26 mouse cellular contexts compared by ENCODE assay signal in the genomic region with DNA sequence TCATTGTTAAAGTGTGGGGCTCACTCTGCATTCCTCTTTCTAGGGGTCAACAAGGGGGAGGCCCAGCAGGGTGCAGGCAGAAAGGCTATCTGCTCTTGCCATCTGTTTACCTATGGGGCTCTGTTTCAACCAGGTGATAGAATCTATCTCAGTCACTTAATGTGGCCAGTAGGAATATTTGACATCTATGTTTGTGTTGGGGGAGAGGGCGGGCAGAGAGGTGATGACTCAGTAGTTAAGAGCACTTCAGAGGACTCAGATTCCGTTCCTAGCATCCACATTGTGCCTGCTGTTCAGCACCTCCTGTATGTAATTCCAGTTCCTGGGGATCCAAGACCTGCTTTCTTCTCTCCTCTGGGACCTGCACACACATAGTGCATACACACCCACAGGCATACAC. TPM values are rescaled to one million over a fixed set of nuclear protein-coding genes. Genes with fewer than 3 reads are reported as not detected.
"Had no signal": no experiment of that assay in that cellular context is flagged by ENCODE, and none has a peak within 500 bp of the region (broad histone marks: within the 10 kb centered on the region; RNA-seq: fewer than 3 reads in every experiment).

No protein-coding gene starts in this region.

- H3K9ac ChIP-seq: heart, embryonic 13.5 days; heart, embryonic 15.5 days; hindbrain, embryonic 12.5 days; hindbrain, embryonic 14.5 days; intestine, embryonic 15.5 days; limb, embryonic 12.5 days had no signal

- H3K4me2 ChIP-seq: heart, embryonic 11.5 days; heart, embryonic 13.5 days; heart, embryonic 15.5 days; hindbrain, embryonic 12.5 days; hindbrain, embryonic 14.5 days; intestine, embryonic 15.5 days; limb, embryonic 12.5 days had no signal

- H3K9me3 ChIP-seq: heart, embryonic 13.5 days; heart, embryonic 15.5 days; hindbrain, embryonic 10.5 days; hindbrain, embryonic 12.5 days; intestine, embryonic 15.5 days; limb, embryonic 10.5 days; limb, embryonic 12.5 days had no signal

- H3K27me3 ChIP-seq: heart, embryonic 15.5 days had no signal

- H3K27ac ChIP-seq: heart, embryonic 15.5 days; hindbrain, embryonic 10.5 days; hindbrain, embryonic 12.5 days; hindbrain, embryonic 14.5 days; intestine, embryonic 15.5 days; layer of hippocampus, adult 2 months; left cerebral cortex, adult 2 months; limb, embryonic 10.5 days; limb, embryonic 12.5 days had no signal

- ATAC-seq: hindbrain, embryonic 16.5 days; inflammation-experienced regulatory T-cells, adult 6 months; intestine, embryonic 15.5 days; intestine, postnatal 0 days had no signal

- H3K4me3 ChIP-seq: gastrocnemius, adult 2 months; heart, embryonic 13.5 days; heart, embryonic 15.5 days; hindbrain, embryonic 10.5 days; hindbrain, embryonic 12.5 days; intestine, embryonic 15.5 days; layer of hippocampus, adult 2 months; left cerebral cortex, adult 2 months; limb, embryonic 10.5 days; limb, embryonic 12.5 days had no signal

- H3K36me3 ChIP-seq: heart, embryonic 13.5 days; heart, embryonic 15.5 days; hindbrain, embryonic 10.5 days; hindbrain, embryonic 12.5 days; intestine, embryonic 15.5 days; limb, embryonic 10.5 days; limb, embryonic 12.5 days had no signal

- DNase-seq: gastrocnemius, adult 2 months; gastrocnemius, postnatal 10 days; gastrocnemius, postnatal 25 days; heart, adult 18-20 months; heart, postnatal 14 days; heart, postnatal 4 days; kidney, adult 18-20 months; kidney, adult 8-10 months; kidney, postnatal 10 days; kidney, postnatal 25 days; kidney, postnatal 4 days; liver had no signal

RNA-seq across cellular contexts. Expression of gene Atoh8, which starts 4.7 kb away (rescaled TPM):
- polyA plus RNA-seq: inflammation-experienced regulatory T-cells, adult 6 months had no signal
